Comparison of ENCODE assay signal across 17 mouse cellular contexts in the genomic region with DNA sequence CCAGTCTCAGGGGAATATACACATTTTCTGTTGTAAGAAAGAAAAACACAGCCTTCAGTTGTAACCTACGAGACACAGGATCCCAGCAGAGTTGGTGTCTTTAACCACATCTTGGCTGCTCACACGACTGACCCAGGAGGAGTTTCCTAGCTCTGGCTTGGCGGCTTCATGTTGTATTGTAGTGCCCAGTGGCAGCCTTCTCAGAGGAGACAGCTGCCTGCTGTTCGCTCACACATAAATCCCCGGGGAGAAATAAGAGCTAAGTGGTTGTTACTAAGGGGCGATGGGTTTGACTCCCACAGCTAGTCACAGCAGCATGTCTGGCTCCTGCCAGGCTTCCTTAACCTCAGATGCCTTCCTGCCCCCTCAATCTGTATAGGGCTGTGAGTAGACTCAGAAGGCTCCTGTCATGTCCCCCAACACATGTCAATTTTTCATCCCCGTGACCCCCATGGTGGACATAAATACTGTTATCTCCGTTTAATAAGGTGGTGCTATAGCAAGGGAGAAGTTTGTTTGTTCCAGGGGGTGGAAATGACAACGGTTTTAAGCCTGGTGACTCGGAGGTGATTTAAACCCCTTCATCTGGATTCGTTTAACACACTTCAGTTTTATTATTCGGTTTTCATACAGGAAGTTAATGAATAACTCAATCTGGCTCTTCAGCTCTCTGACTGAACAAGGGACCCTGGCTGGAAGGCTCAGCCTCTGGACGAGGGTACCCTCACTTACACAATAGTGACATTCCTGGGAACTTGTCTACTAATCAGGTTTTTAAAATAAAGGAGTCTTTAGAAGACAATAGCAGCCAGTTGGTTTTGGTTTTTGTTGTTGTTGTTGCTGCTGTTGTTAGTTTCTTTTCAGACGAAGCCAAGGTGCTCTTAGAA.
DNase-seq lines count a peak whose midpoint lies in the region; ATAC-seq and TF ChIP-seq lines count a peak whose summit lies in the region.
"Had no signal": no experiment of that assay in that cellular context is flagged by ENCODE, and none has a peak within 500 bp of the region (broad histone marks: within the 10 kb centered on the region; RNA-seq: fewer than 3 reads in every experiment).

No protein-coding gene starts in this region.

- no peaks in the 10 kb centered on the region for H3K9me3 ChIP-seq in intestine, embryonic 14.5 days (ENCODE audit: control insufficient read depth, low read length)
- H3K9me3 ChIP-seq in intestine, postnatal 0 days (ENCODE audit: control insufficient read depth): no peaks in the 10 kb centered on the region
- no peaks in the 10 kb centered on the region for H3K9me3 ChIP-seq in midbrain, postnatal 0 days (ENCODE audit: low read length)
- no peaks in the 10 kb centered on the region for H3K9me3 ChIP-seq in midbrain, embryonic 15.5 days
- no peaks in the 10 kb centered on the region for H3K9me3 ChIP-seq in limb, embryonic 10.5 days (replicated peaks)
- H3K9me3 ChIP-seq: stomach, embryonic 15.5 days had no signal

- H3K4me3 ChIP-seq in intestine, embryonic 14.5 days (ENCODE audit: low read depth, low read length): no peak overlapping the region
- no peak overlapping the region for H3K4me3 ChIP-seq in intestine, postnatal 0 days (ENCODE audit: low read depth, low read length)
- H3K4me3 ChIP-seq in midbrain, postnatal 0 days (ENCODE audit: low read depth, low read length): no peak overlapping the region
- H3K4me3 ChIP-seq in midbrain, embryonic 15.5 days: no peak overlapping the region
- peak overlapping the region; percentile 14 for H3K4me3 ChIP-seq in limb, embryonic 10.5 days
- H3K4me3 ChIP-seq: stomach, embryonic 15.5 days had no signal

- no peaks in the 10 kb centered on the region for H3K36me3 ChIP-seq in intestine, embryonic 14.5 days (ENCODE audit: control insufficient read depth, insufficient read depth, low read length)
- no peaks in the 10 kb centered on the region for H3K36me3 ChIP-seq in intestine, postnatal 0 days (ENCODE audit: control insufficient read depth, insufficient read depth)
- H3K36me3 ChIP-seq in midbrain, postnatal 0 days (ENCODE audit: insufficient read depth, low read length): no peaks in the 10 kb centered on the region
- no peaks in the 10 kb centered on the region for H3K36me3 ChIP-seq in midbrain, embryonic 15.5 days (replicated peaks)
- no peaks in the 10 kb centered on the region for H3K36me3 ChIP-seq in limb, embryonic 10.5 days
- H3K36me3 ChIP-seq: stomach, embryonic 15.5 days had no signal

- H3K27me3 ChIP-seq in intestine, embryonic 14.5 days (replicated peaks; ENCODE audit: control insufficient read depth, insufficient read depth, low read length): no peaks in the 10 kb centered on the region
- H3K27me3 ChIP-seq in intestine, postnatal 0 days (replicated peaks; ENCODE audit: control insufficient read depth, insufficient read depth, low read length): no peaks in the 10 kb centered on the region
- no peaks in the 10 kb centered on the region; the same call in 1 of the 2 replicates for H3K27me3 ChIP-seq in midbrain, postnatal 0 days (ENCODE audit: insufficient read depth, low read length)
- H3K27me3 ChIP-seq in midbrain, embryonic 15.5 days (replicated peaks): peaks cover 24% of the 10 kb centered on the region
- H3K27me3 ChIP-seq in limb, embryonic 10.5 days (ENCODE audit: low read depth, poor library complexity, severe bottlenecking): peaks cover 12% of the 10 kb centered on the region; the same call in 1 of the 2 replicates
- H3K27me3 ChIP-seq: stomach, embryonic 15.5 days had no signal

- TF ChIP-seq CTCF in intestine, postnatal 0 days (IDR thresholded peaks at IDR 0.05; ENCODE audit: low read depth): no peak
- no peak for TF ChIP-seq CTCF in midbrain, postnatal 0 days (IDR thresholded peaks at IDR 0.05)

- DNase-seq in intestine, embryonic 14.5 days (ENCODE audit: low spot score): peak; percentile 53
- DNase-seq in midbrain, postnatal 0 days (ENCODE audit: low spot score): peak; percentile 37
- peak; percentile 45 for DNase-seq in limb, embryonic 10.5 days (ENCODE audit: low spot score)
- no peak for DNase-seq in gastrocnemius, adult 8-10 months (ENCODE audit: low spot score in 2 of 2)
- no peak for DNase-seq in urinary bladder, postnatal 4 days (ENCODE audit: low spot score in 2 of 2)
- DNase-seq in heart, adult 18-20 months: no peak
- DNase-seq: gastrocnemius, postnatal 10 days; kidney, adult 2 months; layer of hippocampus, adult 9-11 months; left cerebral cortex, postnatal 4 days; right cerebral cortex, postnatal 25 days; thymus, postnatal 36 days had no signal

- WGBS in intestine, embryonic 14.5 days: 24% methylated on average over 14 of the region's 14 CpGs
- WGBS in intestine, postnatal 0 days: 23% methylated on average over 14 of the region's 14 CpGs
- WGBS in midbrain, postnatal 0 days: 29% methylated on average over 14 of the region's 14 CpGs
- WGBS in midbrain, embryonic 15.5 days: 25% methylated on average over 14 of the region's 14 CpGs
- WGBS in limb, embryonic 10.5 days: 19% methylated on average over 14 of the region's 14 CpGs

- peak; percentile 68 for ATAC-seq in intestine, embryonic 14.5 days (replicated peaks; ENCODE audit: low FRiP score, low TSS enrichment, low read depth)
- ATAC-seq in intestine, postnatal 0 days: no peak
- ATAC-seq in midbrain, postnatal 0 days (ENCODE audit: low FRiP score): no peak
- no peak; the same call in 1 of the 2 replicates for ATAC-seq in midbrain, embryonic 15.5 days (replicated peaks)
- ATAC-seq: CD4-positive, CD25-positive, alpha-beta regulatory T cell, adult 4 months had no signal

- H3K27ac ChIP-seq in intestine, embryonic 14.5 days (ENCODE audit: low read depth): no peak overlapping the region
- H3K27ac ChIP-seq in intestine, postnatal 0 days (ENCODE audit: low read depth, low read length): no peak overlapping the region
- no peak overlapping the region for H3K27ac ChIP-seq in midbrain, postnatal 0 days (ENCODE audit: low read depth, low read length)
- no peak overlapping the region for H3K27ac ChIP-seq in midbrain, embryonic 15.5 days
- H3K27ac ChIP-seq in limb, embryonic 10.5 days: peak overlapping the region; percentile 72
- H3K27ac ChIP-seq: macrophage; stomach, embryonic 15.5 days had no signal

- H3K4me1 ChIP-seq in intestine, embryonic 14.5 days (replicated peaks; ENCODE audit: control insufficient read depth, insufficient read depth, low read length): no peaks in the 10 kb centered on the region
- H3K4me1 ChIP-seq in intestine, postnatal 0 days (replicated peaks; ENCODE audit: control insufficient read depth, insufficient read depth, low read length): no peaks in the 10 kb centered on the region
- 0 out of 2 replicates have a peak, but pooled peaks cover 2% of the 10 kb centered on the region for H3K4me1 ChIP-seq in midbrain, postnatal 0 days (ENCODE audit: insufficient read depth, low read length)
- H3K4me1 ChIP-seq in midbrain, embryonic 15.5 days: 0 out of 2 replicates have a peak, but pooled peaks cover 13% of the 10 kb centered on the region
- H3K4me1 ChIP-seq in limb, embryonic 10.5 days: peaks cover 62% of the 10 kb centered on the region
- H3K4me1 ChIP-seq: stomach, embryonic 15.5 days had no signal

- no peak overlapping the region for H3K4me2 ChIP-seq in intestine, embryonic 14.5 days (ENCODE audit: low read length)
- no peak overlapping the region; the same call in 1 of the 2 replicates for H3K4me2 ChIP-seq in intestine, postnatal 0 days (replicated peaks; ENCODE audit: low read depth)
- no peak overlapping the region for H3K4me2 ChIP-seq in midbrain, postnatal 0 days (ENCODE audit: low read depth, low read length, poor library complexity, severe bottlenecking)
- no peak overlapping the region for H3K4me2 ChIP-seq in midbrain, embryonic 15.5 days
- H3K4me2 ChIP-seq: stomach, embryonic 15.5 days had no signal

- H3K9ac ChIP-seq in intestine, embryonic 14.5 days (ENCODE audit: low read length): no peak overlapping the region
- H3K9ac ChIP-seq in intestine, postnatal 0 days (ENCODE audit: low read depth, low read length): no peak overlapping the region
- no peak overlapping the region for H3K9ac ChIP-seq in midbrain, postnatal 0 days (replicated peaks; ENCODE audit: low read length, poor library complexity, severe bottlenecking)
- no peak overlapping the region for H3K9ac ChIP-seq in midbrain, embryonic 15.5 days
- H3K9ac ChIP-seq: stomach, embryonic 15.5 days had no signal

Comparison
In these comparisons a context has a peak if more than half of its experiments do, and no peak if none do; other contexts are left out.
1. DNase-seq: peak in intestine, embryonic 14.5 days (single experiment), midbrain, postnatal 0 days (single experiment) and limb, embryonic 10.5 days (single experiment); none in gastrocnemius, adult 8-10 months (0 of 2), urinary bladder, postnatal 4 days (0 of 2) and heart, adult 18-20 months (0 of 2).